Mouse (Mus musculus) MEL (cell line): ENCODE measurements around the gene 1520401A03Rik.

Source experiments
- CHD2 ChIP-seq: IDR thresholded peaks from 2 replicates; pipeline ENCODE4 v1.6.1; 2011; ENCODE audit warnings: low read length, improper control_type of control experiment
- CTCF ChIP-seq, 3 experiments: IDR thresholded peaks in 2 of 3; conservative IDR thresholded peaks in 1 of 3; 2 replicates each; pipeline ENCODE4 v1.5.1; 2011 to 2012; ENCODE audit warnings: low read length in 3 of 3, low read depth in 2 of 3, mild to moderate bottlenecking in 2 of 3, improper control_type of control experiment in 1 of 3, inconsistent platforms in 1 of 3, mixed read lengths in 1 of 3, moderate library complexity in 1 of 3; ENCODE audit not compliant: control insufficient read depth in 1 of 3, insufficient read depth in 1 of 3, poor library complexity in 1 of 3, severe bottlenecking in 1 of 3
- GATA1 ChIP-seq: IDR thresholded peaks from 2 replicates; pipeline ENCODE4 v1.6.1; 2011; ENCODE audit warnings: low read depth, low read length, improper control_type of control experiment
- MAX ChIP-seq: IDR thresholded peaks from 2 replicates; pipeline ENCODE4 v1.6.1; 2011; ENCODE audit warnings: low read length, improper control_type of control experiment
- MAZ ChIP-seq: IDR thresholded peaks from 2 replicates; pipeline ENCODE4 v1.6.1; 2012; ENCODE audit warnings: low read depth, mild to moderate bottlenecking, inconsistent platforms, low read length, improper control_type of control experiment
- POLR2A ChIP-seq, 2 experiments: IDR thresholded peaks; 2 replicates each; pipeline ENCODE4 v1.6.1; 2011 to 2012; ENCODE audit warnings: low read length in 2 of 2, mild to moderate bottlenecking in 2 of 2, control low read depth in 1 of 2, improper control_type of control experiment in 1 of 2, low read depth in 1 of 2, moderate library complexity in 1 of 2; ENCODE audit not compliant: control insufficient read depth in 1 of 2, insufficient read depth in 1 of 2, poor library complexity in 1 of 2
- UBTF ChIP-seq: IDR thresholded peaks from 2 replicates; pipeline ENCODE4 v1.6.1; 2012; ENCODE audit warnings: low read depth, mild to moderate bottlenecking, inconsistent platforms, low read length, improper control_type of control experiment, moderate library complexity, borderline replicate concordance; ENCODE audit not compliant: insufficient read depth

- no peak for TF ChIP-seq MAZ
- TF ChIP-seq UBTF: no peak
- no peak for TF ChIP-seq POLR2A (IDR thresholded peaks at IDR 0.05; ENCODE audit: control insufficient read depth in 1 of 2, insufficient read depth in 1 of 2, low read depth in 1 of 2, low read length in 2 of 2, poor library complexity in 1 of 2)
- TF ChIP-seq CTCF (IDR thresholded peaks at IDR 0.05 in 2 of 3, conservative IDR thresholded peaks at IDR 0.05 in 1 of 3; ENCODE audit: control insufficient read depth in 1 of 3, insufficient read depth in 1 of 3, low read depth in 2 of 3, low read length in 3 of 3, poor library complexity in 1 of 3, severe bottlenecking in 1 of 3): no peak
- TF ChIP-seq GATA1: no peak
- TF ChIP-seq MAX: no peak
- TF ChIP-seq CHD2: no peak
Measured at GRCm38 (mm10) chr17:23675127-23675526, 47.5 kb downstream of the 1520401A03Rik start.
